Mouse (Mus musculus): ENCODE results near the gene Tmem131l.

DNA sequence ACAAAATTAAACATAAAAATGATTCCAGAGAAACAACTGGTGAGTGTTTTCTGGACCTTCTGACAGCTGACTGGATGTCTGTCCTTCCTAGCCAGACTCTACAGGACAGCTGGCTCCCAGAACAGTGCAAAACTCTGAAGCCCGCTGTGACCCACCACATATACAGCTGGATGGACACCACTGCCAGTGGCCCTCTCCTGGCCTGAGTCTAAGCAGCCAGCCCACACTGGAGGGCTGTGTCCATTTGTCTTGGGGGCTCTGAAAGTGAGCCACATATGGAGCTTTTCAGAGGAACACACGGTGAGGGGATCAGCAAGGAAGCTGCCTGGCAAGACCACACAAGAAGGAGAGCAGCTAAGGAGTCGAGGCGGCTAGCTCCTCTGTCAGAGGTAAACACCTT, 51.8 kb downstream of the Tmem131l start:
- TF ChIP-seq CTCF (IDR thresholded peaks at IDR 0.05), result no peak
- no peak for TF ChIP-seq EP300 (IDR thresholded peaks at IDR 0.05)

Data from lung, postnatal 0 days (tissue).